Mouse (Mus musculus) MN1 (cell line): Measurements from ENCODE around the gene Hprt.
A peak's percentile ranks its signal among the peaks of the same experiment; 100 is the strongest.

Experiments
- DNase-seq: peaks from one replicate; pipeline ENCODE4 v3.0.0-alpha.2; 2016; ENCODE audit warnings: low spot score

Hprt gene

DNA sequence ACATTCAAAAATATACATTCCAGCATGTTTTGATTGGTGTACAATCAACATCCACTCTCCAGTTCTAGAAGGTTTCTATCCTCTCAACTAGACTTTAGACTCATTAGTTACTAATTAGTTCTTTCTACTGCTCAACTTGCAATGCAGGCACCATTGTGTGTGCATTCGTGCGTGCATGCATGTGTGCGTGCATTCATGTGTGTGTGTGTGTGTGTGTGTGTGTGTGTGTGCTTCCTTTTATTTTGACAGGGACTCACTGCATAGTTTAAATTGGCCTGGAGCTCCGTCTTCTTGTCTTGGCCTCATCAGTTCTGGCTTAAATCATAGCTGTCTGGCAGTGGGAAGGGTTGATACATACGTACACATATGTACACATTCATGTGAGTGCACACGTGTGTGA lies 53.1 kb downstream of the Hprt start:
- DNase-seq = no peak

DNA sequence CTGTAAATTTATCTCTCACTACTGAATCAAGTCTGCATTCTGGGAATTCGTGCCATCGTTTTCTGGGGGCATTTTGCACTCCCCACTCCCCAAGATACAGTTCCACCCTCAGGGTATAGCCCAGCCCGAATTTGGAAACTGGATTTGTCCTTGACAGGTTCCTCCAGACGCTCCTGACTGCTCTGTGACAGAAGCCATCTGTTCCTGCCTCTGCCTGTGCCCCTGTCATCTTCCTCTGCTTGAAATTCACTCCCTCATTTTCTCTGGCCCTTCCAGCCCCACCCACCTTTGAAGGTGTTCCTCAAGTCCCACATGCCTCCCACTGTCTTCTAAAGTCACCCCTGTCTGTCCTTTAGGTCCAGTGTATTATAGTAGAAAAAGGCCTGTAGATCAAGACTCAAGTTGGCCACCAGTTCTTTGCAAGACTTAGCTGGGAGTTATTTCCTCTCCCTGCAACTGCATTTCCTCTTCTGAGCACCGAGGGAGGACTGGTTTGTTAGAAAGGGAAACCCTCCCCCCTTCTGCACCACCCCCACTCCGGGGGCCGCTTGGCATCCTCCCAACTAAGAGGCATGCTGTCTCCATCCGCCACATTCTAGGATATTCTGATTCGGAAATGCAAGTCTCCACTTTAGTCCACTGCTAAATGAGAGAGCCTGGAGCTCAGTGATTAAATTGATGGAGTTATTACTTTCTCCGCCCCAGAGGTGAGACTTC lies 57.4 kb downstream of the Hprt start:
- no peak for DNase-seq

DNA sequence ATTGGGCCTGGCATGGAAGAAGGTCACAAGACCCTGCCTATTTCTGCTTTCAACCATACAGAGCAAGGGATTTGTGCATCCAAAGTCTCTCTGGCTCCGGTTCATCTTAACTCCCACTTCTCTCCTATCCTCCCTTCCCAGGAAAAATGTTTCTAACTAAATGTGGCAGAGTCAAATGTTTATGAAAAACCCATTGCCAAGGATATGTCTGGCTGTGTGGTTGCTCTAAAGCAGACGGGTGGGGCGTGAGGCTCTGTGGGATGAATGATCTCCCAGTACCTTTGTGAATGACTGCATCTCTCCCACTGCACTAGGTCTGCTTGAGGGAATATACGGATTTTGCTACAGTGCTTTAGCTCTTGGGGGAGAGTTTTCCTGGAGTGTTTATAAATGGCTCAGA lies 58.1 kb downstream of the Hprt start:
- DNase-seq = no peak

DNA sequence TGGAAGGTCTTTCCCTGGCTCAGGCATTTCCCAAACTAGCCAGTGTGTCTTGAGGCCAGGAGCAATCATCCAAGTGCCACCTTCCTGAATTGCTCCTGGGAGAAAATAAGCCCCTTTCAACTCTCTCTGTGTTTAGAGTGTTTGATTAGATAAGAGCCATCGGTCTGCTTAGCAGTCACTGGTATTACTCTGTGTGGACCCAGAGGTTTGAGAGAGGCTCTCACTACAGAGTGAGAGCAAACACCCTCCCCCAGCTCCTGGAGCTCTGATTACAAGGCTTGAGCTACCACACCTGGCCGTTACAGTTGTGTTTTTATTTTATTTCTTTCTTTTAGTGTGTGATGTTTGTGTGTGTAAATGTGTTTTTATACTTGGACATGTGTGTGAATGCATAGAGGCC lies 59.0 kb downstream of the Hprt start:
- no peak for DNase-seq

DNA sequence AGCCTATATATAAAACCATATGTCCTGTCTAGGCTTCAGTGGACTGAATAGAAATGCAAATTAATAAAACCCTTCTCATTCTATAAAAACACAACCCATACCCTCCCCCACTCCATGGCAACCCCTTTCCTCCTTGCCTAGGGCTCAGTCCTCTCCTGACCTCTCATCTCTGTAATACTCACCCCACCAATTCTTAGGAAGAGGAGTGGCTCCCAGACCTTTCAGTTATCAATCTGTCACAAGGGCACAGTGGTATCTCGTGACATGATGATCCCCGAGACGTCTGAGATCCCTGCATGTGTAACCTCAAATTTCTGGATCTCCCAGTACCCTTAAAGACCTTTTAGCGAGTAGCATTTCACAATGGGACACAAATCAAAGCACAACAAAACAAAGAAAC lies 61.3 kb downstream of the Hprt start:
- no peak for DNase-seq

DNA sequence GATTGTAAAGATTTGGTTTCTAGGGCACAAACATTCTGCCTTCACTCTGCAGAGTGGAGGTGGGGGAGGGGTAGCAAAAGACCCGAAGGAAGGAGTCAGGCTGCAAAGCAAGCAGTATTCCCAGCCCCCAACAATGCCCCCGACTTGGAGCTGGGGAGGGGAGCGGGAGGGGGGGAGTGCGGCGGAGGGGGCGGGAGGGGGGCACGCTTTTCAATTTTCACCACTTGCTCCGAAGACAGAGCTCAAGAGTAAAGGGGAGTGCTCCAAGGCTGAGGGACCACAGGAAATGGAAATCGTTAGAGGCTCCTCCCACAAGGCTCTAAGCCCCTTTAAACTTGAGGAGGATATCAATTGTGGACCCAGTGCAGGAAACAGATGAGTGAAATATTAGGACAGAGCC lies 62.4 kb downstream of the Hprt start:
- DNase-seq = no peak

DNA sequence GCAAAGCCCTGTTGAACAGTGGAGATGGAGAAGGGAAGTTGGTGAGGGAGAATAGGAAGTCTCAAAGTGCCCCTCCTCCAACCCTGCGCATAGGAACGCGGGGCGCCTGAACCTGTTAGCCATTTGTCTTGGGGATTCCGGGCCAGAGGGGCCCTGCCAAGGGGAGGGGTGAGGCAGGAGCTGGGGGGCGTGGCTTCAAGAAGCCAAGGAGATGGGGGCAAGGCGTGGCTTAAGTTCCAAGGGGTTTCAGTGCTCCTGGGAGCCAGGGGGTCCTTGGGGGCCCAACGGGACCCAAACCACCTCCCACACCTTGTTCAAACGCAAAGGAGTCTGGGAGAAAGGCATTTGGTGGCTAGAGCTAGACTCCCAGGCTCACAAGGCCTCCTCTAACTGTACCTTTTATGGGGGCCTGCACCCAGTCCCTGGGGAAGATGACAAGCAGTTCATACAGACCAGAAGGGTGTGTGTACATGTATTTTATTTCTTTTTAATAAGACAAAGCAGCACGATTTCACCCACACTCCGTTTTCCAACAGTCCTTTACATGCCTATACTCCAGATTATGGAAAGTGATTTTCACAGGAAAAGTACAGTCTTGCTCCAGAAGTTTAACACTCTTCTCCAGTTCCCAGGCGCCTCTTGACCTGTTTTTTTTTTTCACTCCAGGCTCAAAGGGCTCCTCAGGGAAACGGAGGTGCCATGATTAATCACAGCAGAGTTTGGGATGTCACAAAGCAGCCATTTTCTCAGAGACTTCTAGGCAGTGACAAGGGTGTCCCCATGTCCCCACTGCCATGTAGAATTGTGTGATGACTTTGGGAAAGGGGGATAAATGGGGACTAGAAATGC lies 64.9 kb downstream of the Hprt start:
- DNase-seq = no peak

DNA sequence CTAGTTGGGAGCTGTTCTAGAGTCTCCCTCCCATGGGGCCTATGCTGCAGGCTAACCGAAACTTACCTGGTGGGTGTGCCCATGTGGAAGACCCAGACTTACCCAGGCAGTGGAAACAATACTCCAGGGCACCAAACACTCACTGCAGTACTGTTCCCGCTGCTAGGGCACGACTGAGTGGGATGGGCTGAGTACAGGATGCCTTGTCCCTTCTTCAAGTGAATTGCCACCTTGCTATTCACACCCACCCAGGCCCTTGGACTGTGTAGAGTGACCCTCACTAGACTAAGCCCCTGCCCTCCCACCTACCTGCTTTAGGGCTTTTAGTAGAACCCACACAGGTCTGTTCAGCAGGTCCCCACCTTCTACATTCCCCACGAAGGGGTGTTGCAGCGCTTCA lies 65.9 kb downstream of the Hprt start:
- DNase-seq = no peak

DNA sequence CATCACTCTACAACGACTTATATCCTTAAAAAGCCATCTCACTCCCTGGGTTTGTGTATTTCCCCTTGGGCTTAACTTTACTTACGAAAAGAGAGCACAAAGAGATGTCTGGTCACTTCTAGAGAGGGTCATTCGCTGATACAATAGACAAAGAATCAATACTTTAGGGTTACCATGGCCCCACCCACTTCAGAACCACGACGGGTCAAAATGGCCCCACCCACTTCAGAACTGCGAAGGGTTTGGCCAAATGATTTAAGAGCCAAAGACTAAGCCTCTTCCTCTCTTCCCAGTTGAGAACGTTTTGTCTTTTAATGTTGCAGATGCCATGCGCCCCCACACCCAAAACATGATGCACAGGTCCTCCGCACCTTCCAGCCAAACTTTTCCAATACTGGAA lies 67.8 kb downstream of the Hprt start:
- no peak for DNase-seq

DNA sequence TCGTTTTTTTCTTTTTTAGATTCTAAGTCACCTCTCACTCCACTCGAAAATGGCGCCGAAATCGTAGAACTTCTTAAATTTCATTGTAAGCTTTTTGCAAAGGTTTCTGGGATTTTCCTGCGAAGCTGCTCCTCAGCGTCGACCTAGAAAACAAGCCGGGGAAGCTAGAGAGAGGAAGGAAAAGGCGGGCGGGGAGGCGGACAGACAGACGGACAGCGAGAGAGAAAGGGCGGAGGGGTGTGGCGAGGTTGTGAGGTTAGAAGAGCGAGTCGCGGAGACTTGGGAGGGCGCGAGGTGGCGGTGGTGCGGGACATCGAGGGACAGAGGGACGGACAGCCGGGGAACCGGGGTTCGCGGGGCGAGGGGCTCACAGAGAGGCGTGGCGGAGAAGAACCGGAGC lies 68.7 kb downstream of the Hprt start:
- peak; percentile 30 for DNase-seq

DNA sequence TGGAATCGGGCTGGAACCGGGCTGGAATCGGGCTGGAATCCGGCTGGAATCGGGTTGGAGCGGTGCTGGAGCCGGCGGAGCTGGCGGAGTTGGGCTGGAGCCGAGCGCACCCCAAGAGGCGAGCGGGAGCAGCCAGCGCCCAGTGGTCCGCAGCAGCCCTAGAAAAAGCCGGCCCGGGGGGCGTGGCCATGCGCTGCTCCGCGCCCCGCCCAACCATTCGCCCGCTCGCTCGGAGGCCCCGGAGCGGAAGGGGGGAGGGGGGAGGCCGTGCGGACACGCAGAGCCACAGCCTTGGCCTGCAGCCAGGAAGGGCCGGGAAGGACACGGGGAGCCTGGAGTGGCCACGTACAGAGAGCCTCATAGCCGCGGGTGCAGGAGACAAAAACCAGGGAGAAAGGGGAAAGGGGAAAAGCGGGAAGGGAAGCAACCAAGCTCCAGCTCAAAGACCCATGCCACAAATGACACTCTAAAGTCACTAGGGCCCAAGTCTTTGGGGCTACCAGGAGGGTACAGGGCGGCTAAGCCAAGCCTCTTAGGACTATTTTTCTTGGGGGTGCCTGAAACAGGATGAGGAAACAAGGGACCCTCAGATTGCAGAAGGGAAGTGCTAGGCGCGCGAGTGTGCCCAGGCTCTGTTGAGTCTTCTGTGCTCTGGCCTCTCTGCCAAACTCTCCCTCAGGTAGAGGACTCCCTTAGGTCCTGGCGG lies 69.3 kb downstream of the Hprt start:
- peak; percentile 77 for DNase-seq

DNA sequence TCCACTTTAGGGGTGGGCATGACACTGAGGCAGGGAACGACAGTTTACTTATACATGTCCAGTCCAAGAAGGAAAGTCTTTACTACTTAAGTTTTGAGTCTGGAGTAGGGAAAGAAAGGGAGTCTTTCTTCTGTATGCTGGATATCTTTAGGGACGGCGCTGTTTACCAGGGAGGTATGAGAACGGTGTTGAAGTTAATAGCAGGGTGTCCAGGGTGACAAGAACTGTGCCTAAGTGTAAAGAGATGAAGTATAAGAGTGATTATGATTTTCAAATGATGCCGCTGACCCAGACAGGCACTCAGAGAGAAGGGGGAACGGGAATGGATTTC lies 69.8 kb downstream of the Hprt start:
- DNase-seq = no peak

DNA sequence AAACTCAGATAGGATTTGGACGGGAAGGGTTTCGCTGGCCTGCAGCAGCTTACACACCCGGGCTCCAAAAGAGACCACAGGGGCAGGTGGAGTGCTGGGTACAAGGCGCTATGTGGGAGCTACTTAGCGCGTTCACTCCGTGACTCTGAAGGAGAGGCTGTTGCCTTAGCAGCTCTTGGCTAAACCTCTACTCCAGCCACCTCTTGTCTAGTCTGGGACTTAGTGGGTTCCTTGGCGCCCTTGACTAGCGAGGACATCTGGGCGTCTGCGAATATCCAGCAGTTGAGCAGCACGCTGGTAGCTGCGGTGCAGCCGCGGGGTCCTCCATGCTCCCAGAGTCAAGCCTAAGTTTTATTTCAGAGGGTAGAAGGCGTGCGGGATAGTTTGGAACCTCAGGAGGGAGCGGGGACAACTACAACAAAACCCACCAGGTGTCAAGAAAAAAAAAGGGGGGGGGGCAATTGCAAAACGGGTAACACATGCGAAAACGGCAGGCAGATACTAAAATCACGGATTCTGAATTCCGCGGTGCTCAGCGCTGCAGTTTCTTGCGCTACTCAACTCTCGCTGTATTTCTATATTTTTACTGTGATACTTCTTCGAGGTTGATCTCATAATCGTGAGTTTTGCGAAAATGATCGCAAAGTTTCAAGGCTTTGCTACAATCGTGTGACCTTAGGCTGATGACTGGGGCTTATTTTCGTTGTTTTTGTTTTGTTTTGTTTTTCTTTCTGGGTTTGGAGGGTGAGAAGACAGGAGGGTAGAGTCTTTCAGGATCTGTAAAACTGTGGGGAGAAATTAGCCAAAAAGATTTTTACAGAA lies 70.7 kb downstream of the Hprt start:
- DNase-seq = peak; percentile 12

DNA sequence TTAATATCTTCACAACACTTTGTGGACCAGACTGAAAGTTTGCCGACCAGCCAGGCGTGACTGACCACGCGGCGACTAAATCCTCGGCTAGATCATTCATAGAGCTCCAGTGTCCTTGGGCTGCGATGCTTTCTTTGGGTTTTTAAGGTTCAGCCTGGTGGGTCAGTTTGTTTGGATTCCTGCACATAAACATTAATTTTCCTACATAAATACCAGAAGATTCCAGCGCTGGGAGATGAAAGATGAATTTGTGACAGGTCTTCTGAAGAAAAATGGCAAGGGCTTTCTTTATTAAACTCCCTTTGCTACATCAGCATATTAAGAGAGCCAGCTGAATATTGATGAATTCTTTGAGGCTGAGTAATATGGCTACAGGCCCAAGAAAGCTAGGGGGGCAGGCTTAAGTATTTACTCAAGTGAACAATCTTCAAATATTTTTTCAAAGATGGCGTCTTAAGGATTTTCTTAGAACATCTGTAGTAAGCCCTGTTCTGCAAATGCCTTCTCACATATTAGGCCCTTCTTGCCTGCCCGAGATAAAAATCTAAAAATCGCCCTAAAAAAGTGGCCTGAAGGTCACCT lies 71.6 kb downstream of the Hprt start:
- DNase-seq = no peak

DNA sequence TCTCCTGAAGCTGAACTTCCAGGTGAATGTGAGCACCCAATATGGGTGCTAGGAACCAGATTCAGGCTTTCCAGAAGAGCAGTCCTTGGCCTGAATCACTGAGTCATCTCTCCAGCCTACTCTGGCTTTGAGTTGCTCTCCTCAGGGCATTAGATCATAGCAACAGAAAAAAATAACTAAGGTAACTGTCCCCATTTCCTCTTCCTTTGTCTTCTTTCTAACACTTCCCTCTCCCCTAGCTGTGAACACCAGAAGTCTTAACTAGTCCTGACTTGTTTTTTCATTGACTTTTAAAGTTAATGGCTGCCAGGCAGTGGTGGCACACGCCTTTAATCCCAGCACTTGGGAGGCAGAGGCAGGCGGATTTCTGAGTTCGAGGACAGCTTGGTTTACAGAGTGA lies 76.5 kb downstream of the Hprt start:
- no peak for DNase-seq
